Mouse (Mus musculus): Measurements from ENCODE around the gene Lnpep. TPM values are rescaled to one million over a fixed set of nuclear protein-coding genes. Genes with fewer than 3 reads are reported as not detected.

The Lnpep gene
- total and polyA plus RNA-seq, 3 experiments = 10.0 to 773 (median 20.7) TPM

GRCm38 (mm10) chr17:17621586-17621985, 3.3 kb downstream of the Lnpep start:
- H3K4me1 ChIP-seq (ENCODE audit: control insufficient read depth in 1 of 2, insufficient read depth in 2 of 2, low read length in 2 of 2) = peaks cover 7 to 16% of the 10 kb centered on the region in 2 experiments
- H3K27ac ChIP-seq (ENCODE audit: control insufficient read depth, low read depth, low read length) = no peak overlapping the region
- H3K9ac ChIP-seq (ENCODE audit: control insufficient read depth, low read depth, low read length, poor library complexity, severe bottlenecking) = no peak overlapping the region
- H3K4me3 ChIP-seq (ENCODE audit: control insufficient read depth in 1 of 2, insufficient read depth in 1 of 2, low read depth in 2 of 2, low read length in 2 of 2) = no peak overlapping the region
- no peak for DNase-seq (ENCODE audit: low read depth, low spot score)
- H3K27me3 ChIP-seq (ENCODE audit: control insufficient read depth in 1 of 2, insufficient read depth in 2 of 2, low read length in 2 of 2) = no peaks in the 10 kb centered on the region
- H3K79me2 ChIP-seq (ENCODE audit: control insufficient read depth, insufficient read depth, low read length, poor library complexity) = peaks cover 46% of the 10 kb centered on the region
- H3K9me3 ChIP-seq (replicated peaks; ENCODE audit: insufficient read depth, low read length) = no peaks in the 10 kb centered on the region
- peaks cover 0 to 25% of the 10 kb centered on the region in 2 experiments; a peak in 2 of 4 replicates for H3K36me3 ChIP-seq (ENCODE audit: control insufficient read depth in 1 of 2, insufficient read depth in 2 of 2, low read length in 2 of 2)
- no peak for TF ChIP-seq UBTF (IDR thresholded peaks at IDR 0.05; ENCODE audit: borderline replicate concordance, insufficient read depth, low read depth, low read length)
- TF ChIP-seq ZC3H11A (IDR thresholded peaks at IDR 0.05; ENCODE audit: low read depth, low read length) = no peak
- no peak for TF ChIP-seq MAFK (IDR thresholded peaks at IDR 0.05; ENCODE audit: borderline replicate concordance, low read depth, low read length)
- no peak for TF ChIP-seq ZMIZ1 (IDR thresholded peaks at IDR 0.05; ENCODE audit: low read depth, low read length)
- TF ChIP-seq POLR2AphosphoS5 (IDR thresholded peaks at IDR 0.05; ENCODE audit: borderline replicate concordance, low read depth, low read length) = no peak
- no peak for TF ChIP-seq MXI1 (IDR thresholded peaks at IDR 0.05; ENCODE audit: low read depth, low read length)
- no peak for TF ChIP-seq POLR2AphosphoS2 (IDR thresholded peaks at IDR 0.05; ENCODE audit: low read length)
- TF ChIP-seq MAX (IDR thresholded peaks at IDR 0.05; ENCODE audit: low read length) = no peak
- TF ChIP-seq MAZ (IDR thresholded peaks at IDR 0.05; ENCODE audit: low read depth, low read length) = no peak
- TF ChIP-seq EP300 (IDR thresholded peaks at IDR 0.05; ENCODE audit: low read depth in 1 of 2, low read length in 2 of 2) = no peak
- no peak for TF ChIP-seq E2F4 (IDR thresholded peaks at IDR 0.05; ENCODE audit: borderline replicate concordance, low read depth, low read length)
- no peak for TF ChIP-seq KAT2A (conservative IDR thresholded peaks at IDR 0.05; ENCODE audit: low read depth, low read length)
- TF ChIP-seq TCF12 (IDR thresholded peaks at IDR 0.05; ENCODE audit: low read depth, low read length) = no peak
- TF ChIP-seq CHD1 (IDR thresholded peaks at IDR 0.05; ENCODE audit: low read depth, low read length) = no peak
- no peak for TF ChIP-seq GABPA (IDR thresholded peaks at IDR 0.05; ENCODE audit: low read depth, low read length)
- no peak for TF ChIP-seq BHLHE40 (IDR thresholded peaks at IDR 0.05; ENCODE audit: borderline replicate concordance, low read depth, low read length)
- TF ChIP-seq MYB (IDR thresholded peaks at IDR 0.05; ENCODE audit: low read depth, low read length) = no peak
- TF ChIP-seq ETS1 (IDR thresholded peaks at IDR 0.05; ENCODE audit: low read depth, low read length) = no peak
- TF ChIP-seq ELF1 (IDR thresholded peaks at IDR 0.05; ENCODE audit: low read depth, low read length) = no peak

DNA sequence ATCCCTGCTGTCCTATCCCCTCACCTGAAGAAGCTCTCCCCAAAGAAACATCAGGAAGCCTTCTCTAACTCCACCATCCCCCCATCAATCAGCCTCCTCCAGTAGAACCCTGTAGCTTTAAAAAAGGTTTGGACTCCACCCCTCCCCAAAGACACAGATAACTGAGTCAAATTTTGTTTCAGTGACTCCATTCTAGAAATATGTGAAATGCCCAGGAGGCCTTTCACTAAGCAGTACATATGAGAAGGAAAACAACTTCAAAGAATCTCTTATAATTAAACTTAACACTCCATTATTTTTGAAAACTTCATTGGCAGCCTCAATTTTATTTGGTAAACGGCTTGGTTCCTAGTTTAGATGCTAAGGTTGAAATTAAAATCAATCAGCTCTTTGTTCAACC, 6.4 kb downstream of the Lnpep start:
- Histone ChIP-seq H3K4me3 (ENCODE audit: control insufficient read depth in 1 of 2, insufficient read depth in 1 of 2, low read depth in 2 of 2, low read length in 2 of 2) (no peak overlapping the region), H3K9ac (ENCODE audit: control insufficient read depth, low read depth, low read length, poor library complexity, severe bottlenecking) (no peak overlapping the region)
- TF ChIP-seq BHLHE40 (IDR thresholded peaks at IDR 0.05; ENCODE audit: borderline replicate concordance, low read depth, low read length) = no peak
- TF ChIP-seq MAFK (IDR thresholded peaks at IDR 0.05; ENCODE audit: borderline replicate concordance, low read depth, low read length) = no peak
- TF ChIP-seq E2F4 (IDR thresholded peaks at IDR 0.05; ENCODE audit: borderline replicate concordance, low read depth, low read length) = no peak
- TF ChIP-seq MYB (IDR thresholded peaks at IDR 0.05; ENCODE audit: low read depth, low read length) = no peak
- TF ChIP-seq KAT2A (conservative IDR thresholded peaks at IDR 0.05; ENCODE audit: low read depth, low read length) = no peak
- TF ChIP-seq MXI1 (IDR thresholded peaks at IDR 0.05; ENCODE audit: low read depth, low read length) = no peak
- TF ChIP-seq GABPA (IDR thresholded peaks at IDR 0.05; ENCODE audit: low read depth, low read length) = no peak
- TF ChIP-seq NELFE (IDR thresholded peaks at IDR 0.05; ENCODE audit: low read depth, low read length) = no peak
- TF ChIP-seq CHD2 (IDR thresholded peaks at IDR 0.05; ENCODE audit: low read length) = no peak
- no peak for TF ChIP-seq CTCF (IDR thresholded peaks at IDR 0.05 in 2 of 3, conservative IDR thresholded peaks at IDR 0.05 in 1 of 3; ENCODE audit: control insufficient read depth in 1 of 3, insufficient read depth in 1 of 3, low read depth in 2 of 3, low read length in 3 of 3, poor library complexity in 1 of 3, severe bottlenecking in 1 of 3)
- TF ChIP-seq TCF12 (IDR thresholded peaks at IDR 0.05; ENCODE audit: low read depth, low read length) = no peak
- no peak for TF ChIP-seq TAL1 (IDR thresholded peaks at IDR 0.05; ENCODE audit: low read length)
- no peak for TF ChIP-seq ETS1 (IDR thresholded peaks at IDR 0.05; ENCODE audit: low read depth, low read length)
- TF ChIP-seq GATA1 (IDR thresholded peaks at IDR 0.05; ENCODE audit: low read depth, low read length) = no peak
- TF ChIP-seq MAX (IDR thresholded peaks at IDR 0.05; ENCODE audit: low read length) = no peak
- TF ChIP-seq JUND (IDR thresholded peaks at IDR 0.05; ENCODE audit: low read depth, low read length) = no peak
- no peak for TF ChIP-seq POLR2A (IDR thresholded peaks at IDR 0.05; ENCODE audit: control insufficient read depth in 1 of 2, insufficient read depth in 1 of 2, low read depth in 1 of 2, low read length in 2 of 2, poor library complexity in 1 of 2)
- TF ChIP-seq POLR2AphosphoS5 (IDR thresholded peaks at IDR 0.05; ENCODE audit: borderline replicate concordance, low read depth, low read length) = no peak

More for the DNA sequence above, 6.4 kb downstream of the Lnpep start:
- Histone ChIP-seq H3K4me1 (ENCODE audit: control insufficient read depth in 1 of 2, insufficient read depth in 2 of 2, low read length in 2 of 2) (peaks cover 7 to 16% of the 10 kb centered on the region in 2 experiments), H3K36me3 (ENCODE audit: control insufficient read depth in 1 of 2, insufficient read depth in 2 of 2, low read length in 2 of 2) (peaks cover 0 to 26% of the 10 kb centered on the region in 2 experiments; a peak in 3 of 4 replicates), H3K27ac (ENCODE audit: control insufficient read depth, low read depth, low read length) (no peak overlapping the region), H3K27me3 (ENCODE audit: control insufficient read depth in 1 of 2, insufficient read depth in 2 of 2, low read length in 2 of 2) (no peaks in the 10 kb centered on the region), H3K9me3 (replicated peaks; ENCODE audit: insufficient read depth, low read length) (no peaks in the 10 kb centered on the region), H3K79me2 (ENCODE audit: control insufficient read depth, insufficient read depth, low read length, poor library complexity) (peaks cover 46% of the 10 kb centered on the region)
- no peak for DNase-seq (ENCODE audit: low read depth, low spot score)
